In genomic region chr6:86849692-86850445, GRCm38 (mm10) we compare ENCODE assay signal across 8 mouse cellular contexts. TPM values are rescaled to one million over a fixed set of nuclear protein-coding genes. Genes with fewer than 3 reads are reported as not detected.
DNase-seq lines count a peak whose midpoint lies in the region; ATAC-seq lines count a peak whose summit lies in the region.

No protein-coding gene starts in this region.

- no peaks in the 10 kb centered on the region for H3K9me3 ChIP-seq in forebrain, embryonic 12.5 days
- no peaks in the 10 kb centered on the region for H3K9me3 ChIP-seq in hindbrain, embryonic 14.5 days (ENCODE audit: control insufficient read depth, low read length)
- H3K9me3 ChIP-seq in midbrain, embryonic 16.5 days (replicated peaks; ENCODE audit: control insufficient read depth, low read length, poor library complexity, severe bottlenecking) = no peaks in the 10 kb centered on the region

- peak overlapping the region; percentile 97 for H3K27ac ChIP-seq in forebrain, embryonic 12.5 days
- peak overlapping the region; percentile 98 for H3K27ac ChIP-seq in hindbrain, embryonic 14.5 days
- peak overlapping the region; percentile 96 for H3K27ac ChIP-seq in midbrain, embryonic 16.5 days (ENCODE audit: low read length)

- H3K4me1 ChIP-seq in forebrain, embryonic 12.5 days = peaks cover 41% of the 10 kb centered on the region
- H3K4me1 ChIP-seq in hindbrain, embryonic 14.5 days (replicated peaks; ENCODE audit: control insufficient read depth, insufficient read depth, low read length) = peaks cover 43% of the 10 kb centered on the region
- peaks cover 47% of the 10 kb centered on the region for H3K4me1 ChIP-seq in midbrain, embryonic 16.5 days (ENCODE audit: control insufficient read depth, insufficient read depth, low read length)

- DNase-seq in layer of hippocampus, adult 9-11 months = peak; percentile 55
- DNase-seq in layer of hippocampus, adult 11-12 months (ENCODE audit: low spot score) = no peak
- peak; percentile 73 for DNase-seq in adrenal gland, adult 2 months
- DNase-seq in hindbrain, embryonic 14.5 days (ENCODE audit: low spot score) = peak; percentile 35
- peak; percentile 60 for DNase-seq in liver
- DNase-seq in ovary, adult 18-20 months (ENCODE audit: low spot score) = no peak

- H3K9ac ChIP-seq in forebrain, embryonic 12.5 days = peak overlapping the region; percentile 92
- H3K9ac ChIP-seq in hindbrain, embryonic 14.5 days = peak overlapping the region; percentile 88
- peak overlapping the region; percentile 88 for H3K9ac ChIP-seq in midbrain, embryonic 16.5 days (ENCODE audit: low read depth, low read length)

- H3K36me3 ChIP-seq in forebrain, embryonic 12.5 days (replicated peaks) = no peaks in the 10 kb centered on the region
- no peaks in the 10 kb centered on the region for H3K36me3 ChIP-seq in hindbrain, embryonic 14.5 days (replicated peaks; ENCODE audit: control insufficient read depth, insufficient read depth)
- no peaks in the 10 kb centered on the region for H3K36me3 ChIP-seq in midbrain, embryonic 16.5 days (ENCODE audit: control insufficient read depth, insufficient read depth, low read length)

- H3K27me3 ChIP-seq in forebrain, embryonic 12.5 days = no peaks in the 10 kb centered on the region
- H3K27me3 ChIP-seq in hindbrain, embryonic 14.5 days (ENCODE audit: control insufficient read depth, insufficient read depth, low read length) = no peaks in the 10 kb centered on the region
- H3K27me3 ChIP-seq in midbrain, embryonic 16.5 days (ENCODE audit: control insufficient read depth, insufficient read depth, low read depth, low read length) = no peaks in the 10 kb centered on the region

- H3K4me2 ChIP-seq in forebrain, embryonic 12.5 days = peak overlapping the region; percentile 92
- peak overlapping the region; percentile 94 for H3K4me2 ChIP-seq in hindbrain, embryonic 14.5 days (replicated peaks)
- peak overlapping the region; percentile 84 for H3K4me2 ChIP-seq in midbrain, embryonic 16.5 days (ENCODE audit: low read length)

- WGBS in forebrain, embryonic 12.5 days = under 1% methylated on average over 36 of the region's 36 CpGs
- WGBS in hindbrain, embryonic 14.5 days = under 1% methylated on average over 36 of the region's 36 CpGs
- WGBS in midbrain, embryonic 16.5 days = 0% methylated on average over 36 of the region's 36 CpGs

- ATAC-seq in forebrain, embryonic 12.5 days (ENCODE audit: low FRiP score) = 0 out of 2 replicates have a peak, but pooled peaks have one; percentile 47
- peak; percentile 63 for ATAC-seq in hindbrain, embryonic 14.5 days (ENCODE audit: low FRiP score)
- peak; percentile 57 for ATAC-seq in midbrain, embryonic 16.5 days

- H3K4me3 ChIP-seq in forebrain, embryonic 12.5 days (replicated peaks) = peak overlapping the region; percentile 89
- peak overlapping the region; percentile 90 for H3K4me3 ChIP-seq in hindbrain, embryonic 14.5 days (replicated peaks; ENCODE audit: low read length)
- H3K4me3 ChIP-seq in midbrain, embryonic 16.5 days (ENCODE audit: low read depth, low read length) = peak overlapping the region; percentile 88

RNA-seq across cellular contexts. Expression of gene Aak1, which starts 0.6 kb away (rescaled TPM):
- 100 to 1,000 TPM in 1 of 2 experiments, 10 to 100 TPM in 1; 97.0 to 100 TPM for total RNA-seq in adrenal gland, adult 2 months (2021)
- polyA plus RNA-seq in adrenal gland, adult 2 months (2012; rRNA removed) = 23.0 and 30.3 TPM in 2 replicates
- polyA plus RNA-seq in forebrain, embryonic 12.5 days (2016; fragmentation: Nextera tagmentation; extraction: Ambion mirVana) = 29.7 and 32.9 TPM in 2 replicates
- 49.8 and 52.7 TPM in 2 replicates for polyA plus RNA-seq in hindbrain, embryonic 14.5 days (2014; fragmentation: Nextera tagmentation; extraction: Ambion mirVana)
- 44.6 and 47.8 TPM in 2 replicates for polyA plus RNA-seq in midbrain, embryonic 16.5 days (2015; fragmentation: Nextera tagmentation; extraction: Ambion mirVana)

RNA-seq across cellular contexts. Expression of gene Anxa4, which starts 56.5 kb away (rescaled TPM):
- 10 to 100 TPM; 69.6 to 78.0 TPM for total RNA-seq in adrenal gland, adult 2 months (2021)
- polyA plus RNA-seq in adrenal gland, adult 2 months (2012; rRNA removed) = 16.7 TPM in 2 replicates
- polyA plus RNA-seq in forebrain, embryonic 12.5 days (2016; fragmentation: Nextera tagmentation; extraction: Ambion mirVana) = 4.1 and 6.1 TPM in 2 replicates
- polyA plus RNA-seq in hindbrain, embryonic 14.5 days (2014; fragmentation: Nextera tagmentation; extraction: Ambion mirVana) = 5.2 and 5.7 TPM in 2 replicates
- 4.6 TPM in 2 replicates for polyA plus RNA-seq in midbrain, embryonic 16.5 days (2015; fragmentation: Nextera tagmentation; extraction: Ambion mirVana)

Comparison
In these comparisons a context has a peak if more than half of its experiments do, and no peak if none do; other contexts are left out.
1. DNase-seq: peak in layer of hippocampus, adult 9-11 months (single experiment), adrenal gland, adult 2 months (single experiment), hindbrain, embryonic 14.5 days (single experiment) and liver (single experiment); none in layer of hippocampus, adult 11-12 months (single experiment) and ovary, adult 18-20 months (single experiment).
2. Peak in every context shown above with its lines, with median percentiles within 50 percentile points of each other: ATAC-seq, H3K27ac ChIP-seq, H3K4me2 ChIP-seq, H3K4me3 ChIP-seq and H3K9ac ChIP-seq.